Mouse (Mus musculus): ENCODE data around the gene Efr3b.
A peak's percentile ranks its signal among the peaks of the same experiment; 100 is the strongest.

Efr3b gene

GRCm38 (mm10) chr12:4036157-4036556 lies 2.6 kb downstream of the Efr3b start:
- DNase-seq, result no peak

DNA sequence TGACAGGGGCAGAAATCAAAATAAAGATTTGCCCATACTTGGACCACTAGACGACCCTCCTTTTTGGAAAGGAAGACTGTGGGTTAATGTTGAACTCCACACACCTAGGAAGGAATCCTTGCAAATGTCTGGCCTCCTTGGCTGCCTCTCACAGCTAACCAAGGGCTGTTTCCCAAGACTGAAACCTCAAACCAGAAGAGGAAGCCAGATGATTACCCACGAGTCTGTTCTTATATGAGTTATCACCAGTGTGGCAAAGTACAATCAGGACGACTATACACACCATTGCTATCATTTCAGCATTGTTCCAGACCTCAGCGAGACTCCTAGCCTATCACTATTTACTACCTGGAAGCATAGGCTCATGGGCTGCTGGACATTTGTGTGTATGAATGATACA lies 9.7 kb downstream of the Efr3b start:
- DNase-seq, result no peak

GRCm38 (mm10) chr12:4028516-4028915 lies 10.2 kb downstream of the Efr3b start:
- DNase-seq, result peak in 1 of 2 experiments; percentile 31

DNA sequence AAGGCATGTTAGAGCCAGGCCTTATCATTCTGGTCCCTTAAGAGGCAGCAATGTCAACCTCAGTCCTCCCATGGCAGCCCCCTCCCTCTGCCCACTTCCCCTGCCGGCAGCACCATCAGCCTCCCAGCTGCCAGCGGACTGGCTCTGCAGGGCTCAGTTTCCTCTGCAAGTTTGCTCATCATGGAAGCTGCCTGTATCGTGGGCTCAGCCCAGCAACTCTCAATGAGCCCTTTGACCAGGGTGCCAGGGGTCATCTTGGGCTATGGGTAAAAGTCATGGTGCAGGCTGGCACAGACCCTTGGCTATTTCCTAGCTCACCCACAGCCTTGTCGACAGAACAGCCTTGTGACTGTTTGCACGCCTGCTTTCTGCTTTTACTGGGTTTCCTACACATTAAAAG lies 14.4 kb downstream of the Efr3b start:
- DNase-seq, result no peak

DNA sequence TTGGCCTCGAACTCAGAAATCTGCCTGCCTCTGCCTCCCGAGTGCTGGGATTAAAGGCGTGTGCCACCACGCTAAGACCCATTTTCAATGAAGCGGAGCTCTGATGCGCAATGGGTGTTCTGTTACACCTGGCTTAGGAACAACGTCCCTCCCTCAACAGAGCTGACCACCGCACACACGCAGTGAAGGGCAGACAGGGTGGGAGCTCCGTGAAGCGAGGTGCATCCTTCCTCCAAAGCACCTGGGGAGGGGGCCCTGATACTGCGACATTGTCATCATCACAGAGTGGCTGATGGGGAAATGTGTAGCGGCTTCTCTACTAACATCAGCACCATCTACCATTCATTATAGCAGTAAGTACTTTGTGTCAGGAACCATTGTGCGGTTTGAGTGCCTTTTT lies 15.2 kb downstream of the Efr3b start:
- DNase-seq, result no peak

DNA sequence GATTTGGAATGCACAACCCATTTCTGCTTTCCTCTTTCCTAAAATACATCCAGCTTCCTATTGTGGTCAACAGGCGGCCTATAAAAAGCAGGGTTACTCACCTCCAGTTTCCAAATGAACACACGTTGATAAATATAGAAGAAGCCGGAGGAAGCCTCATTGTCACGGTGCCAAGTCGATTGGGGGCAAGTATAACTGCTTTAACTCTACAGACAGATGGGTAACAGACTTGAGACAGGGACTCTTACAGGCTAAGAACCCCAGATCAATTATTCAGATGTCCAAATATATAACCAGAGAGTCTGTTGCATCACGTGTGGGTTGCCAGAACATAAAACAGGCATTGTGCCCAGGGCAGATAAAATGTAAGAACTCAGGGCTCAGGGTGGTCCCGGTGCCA lies 15.9 kb downstream of the Efr3b start:
- peak; percentile 71 to 79 for DNase-seq

GRCm38 (mm10) chr12:4020505-4020904 lies 18.2 kb downstream of the Efr3b start:
- peak; percentile 31 to 54 for DNase-seq

DNA sequence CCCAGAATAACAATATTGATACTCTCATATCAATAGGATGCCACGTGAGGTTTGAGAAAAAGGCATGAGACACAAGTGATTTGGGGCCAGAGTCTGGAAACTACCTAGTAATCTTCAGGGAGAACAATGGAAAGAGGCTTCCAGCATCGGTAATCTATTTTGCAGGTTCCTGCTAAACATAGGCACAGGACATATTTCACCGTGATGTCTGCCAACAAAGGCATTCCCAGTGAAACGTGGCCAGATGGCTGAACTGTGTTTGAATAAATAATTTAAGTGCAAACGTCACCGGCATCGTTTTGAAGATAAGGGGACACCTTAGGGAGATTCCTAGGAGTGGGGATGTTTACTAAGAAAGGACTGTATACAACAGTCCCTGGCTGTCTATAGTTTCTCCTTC lies 22.4 kb downstream of the Efr3b start:
- DNase-seq, result peak; percentile 55 to 56

GRCm38 (mm10) chr12:4015741-4016140 lies 23.0 kb downstream of the Efr3b start:
- no peak for DNase-seq

- DNase-seq, result no peak
These were observed 23.5 kb downstream of the Efr3b start for GRCm38 (mm10) chr12:4015255-4015654.

DNA sequence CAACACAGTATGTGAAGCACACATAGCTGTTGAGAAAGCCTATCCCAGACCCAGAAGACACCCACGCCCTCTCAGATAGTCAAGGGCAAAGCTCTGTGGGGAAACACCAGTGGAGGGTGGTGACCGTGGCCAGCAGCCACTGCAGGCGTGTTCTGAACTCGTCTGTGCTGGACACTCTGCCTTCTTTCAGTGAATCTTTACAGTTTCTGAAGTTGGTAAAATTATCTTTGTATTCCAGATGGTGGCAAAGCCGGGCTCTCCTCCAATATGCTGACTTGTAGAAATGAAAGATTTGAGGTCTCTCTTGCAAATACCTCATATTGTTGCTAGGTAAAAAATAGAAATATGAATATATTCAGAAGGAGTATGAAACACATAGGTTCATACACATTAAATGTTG lies 27.0 kb downstream of the Efr3b start:
- no peak for DNase-seq

GRCm38 (mm10) chr12:4011301-4011700 lies 27.4 kb downstream of the Efr3b start:
- DNase-seq, result no peak

GRCm38 (mm10) chr12:4008731-4009130 lies 30.0 kb downstream of the Efr3b start:
- DNase-seq, result peak; percentile 91

DNA sequence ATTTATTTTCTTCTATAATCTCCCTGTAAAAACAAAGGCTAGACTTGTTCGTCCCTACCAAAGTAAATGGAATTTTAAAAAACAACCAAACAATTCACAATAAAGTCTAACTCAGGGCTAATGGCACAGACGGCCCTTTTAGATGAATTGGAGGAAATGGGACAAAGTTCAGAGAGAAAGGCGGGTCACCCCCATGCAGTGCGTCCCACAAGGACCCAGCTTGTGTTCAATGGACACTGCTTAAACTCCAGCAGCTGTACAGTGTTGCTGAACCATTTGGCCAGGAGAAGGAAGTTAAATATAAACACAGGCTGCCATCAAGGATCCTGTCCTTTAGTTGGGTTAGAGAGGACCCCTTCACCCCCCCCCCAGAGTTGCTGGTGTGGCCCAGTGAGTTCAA lies 30.9 kb downstream of the Efr3b start:
- no peak for DNase-seq

DNA sequence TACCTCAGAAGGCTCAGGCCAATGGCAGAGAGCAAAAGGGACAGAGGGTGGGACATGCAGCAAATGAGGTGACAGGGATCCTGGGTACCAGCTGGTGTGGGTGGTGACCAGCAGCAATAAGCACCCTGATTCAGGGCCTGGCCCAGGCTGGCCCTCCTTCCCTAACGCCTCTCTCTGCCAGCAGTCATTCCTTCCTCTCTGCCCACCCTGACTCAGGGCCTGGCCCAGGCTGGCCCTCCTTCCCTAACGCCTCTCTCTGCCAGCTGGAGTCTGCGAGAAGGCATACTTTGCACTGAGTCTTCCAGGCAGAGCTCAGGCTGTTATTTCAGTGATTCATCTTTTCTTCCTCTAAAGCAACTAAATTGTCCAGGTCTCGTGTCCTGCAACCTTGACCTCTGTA lies 31.5 kb downstream of the Efr3b start:
- DNase-seq, result peak; percentile 86 to 92

DNA sequence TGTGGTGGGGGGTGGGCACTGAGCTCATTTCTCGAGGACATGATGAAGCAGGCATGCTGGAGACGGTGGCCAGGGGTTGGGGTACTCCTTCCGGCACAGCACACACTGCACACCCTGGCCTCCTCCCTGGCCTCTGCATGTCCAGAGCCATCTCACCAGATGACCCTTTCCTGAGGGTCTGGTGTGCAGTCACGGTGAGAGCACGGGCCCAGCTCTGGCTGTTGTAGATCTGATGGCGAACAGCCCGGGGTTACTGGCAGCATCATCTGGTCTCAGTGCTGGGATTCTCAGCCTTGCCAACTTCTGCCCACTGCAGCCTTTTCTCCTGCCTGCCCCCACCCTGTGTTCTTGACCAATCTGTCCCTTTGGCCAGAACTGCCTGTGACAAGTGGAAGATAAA lies 32.6 kb downstream of the Efr3b start:
- peak; percentile 92 to 95 for DNase-seq

GRCm38 (mm10) chr12:4004648-4005047 lies 34.1 kb downstream of the Efr3b start:
- no peak for DNase-seq

- DNase-seq, result peak in 1 of 2 experiments; percentile 69
These were observed 38.3 kb downstream of the Efr3b start for GRCm38 (mm10) chr12:4000406-4000805.

DNA sequence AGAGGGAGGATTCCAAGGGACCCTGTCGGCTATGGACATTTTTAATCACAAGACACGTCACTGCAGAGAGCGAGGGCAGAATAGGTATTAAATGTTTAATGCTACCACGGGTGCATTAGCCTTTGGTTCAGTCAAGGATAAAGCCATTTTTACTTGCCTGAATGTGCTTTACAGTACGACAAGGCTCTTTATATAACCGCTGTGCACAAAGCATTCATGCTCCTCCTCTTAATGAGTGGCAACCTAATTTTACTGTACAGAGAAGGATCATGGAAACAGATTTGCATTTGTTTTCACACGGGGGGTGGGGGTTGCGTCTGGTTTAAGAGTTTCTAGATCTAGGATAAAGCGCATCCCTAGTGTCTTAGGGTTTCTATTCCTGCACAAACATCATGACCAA lies 42.0 kb downstream of the Efr3b start:
- DNase-seq, result no peak

DNA sequence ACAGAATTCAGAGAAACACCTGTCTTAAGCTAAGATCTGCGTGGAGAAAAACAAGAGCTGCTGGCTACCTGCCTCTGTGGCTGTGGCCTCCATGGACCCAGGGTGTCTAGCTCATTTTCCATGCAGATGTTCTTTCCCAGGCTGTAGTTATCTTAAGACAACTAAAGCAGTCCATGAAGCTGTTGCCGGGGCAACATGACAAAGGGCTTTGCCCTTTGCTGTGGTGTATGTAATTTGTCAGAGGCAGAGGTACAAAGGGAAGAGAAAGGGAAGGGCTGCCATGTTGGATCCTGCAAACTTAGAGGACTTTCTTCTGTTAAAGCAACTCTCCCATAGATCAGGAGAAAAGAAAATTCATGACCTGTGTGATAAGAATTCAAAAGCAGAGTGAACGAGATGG lies 47.7 kb downstream of the Efr3b start:
- no peak for DNase-seq

- no peak for DNase-seq
These were observed 48.8 kb downstream of the Efr3b start for GRCm38 (mm10) chr12:3989943-3990342.

DNA sequence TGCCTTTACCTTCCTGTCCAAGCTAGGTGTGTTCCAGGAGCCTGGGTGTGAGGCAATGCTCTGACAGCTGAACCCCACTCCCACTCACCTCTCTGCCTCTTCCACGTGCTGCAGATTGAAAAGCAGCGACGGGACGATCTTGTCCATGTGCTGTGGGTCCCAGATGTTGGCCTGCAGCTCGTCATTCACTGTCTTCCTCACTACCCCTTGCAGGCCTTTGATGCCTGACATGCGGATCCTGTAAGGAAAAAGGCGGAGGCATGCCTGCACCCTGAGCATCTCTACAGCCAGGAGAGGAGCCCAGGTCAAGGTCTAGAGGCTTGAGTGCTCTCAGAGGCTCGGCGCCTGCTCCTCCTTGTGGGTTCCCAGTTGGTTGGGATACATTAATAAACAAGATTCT lies 54.3 kb downstream of the Efr3b start:
- DNase-seq, result no peak

GRCm38 (mm10) chr12:3983736-3984135 lies 55.0 kb downstream of the Efr3b start:
- DNase-seq, result peak; percentile 91 to 96

DNA sequence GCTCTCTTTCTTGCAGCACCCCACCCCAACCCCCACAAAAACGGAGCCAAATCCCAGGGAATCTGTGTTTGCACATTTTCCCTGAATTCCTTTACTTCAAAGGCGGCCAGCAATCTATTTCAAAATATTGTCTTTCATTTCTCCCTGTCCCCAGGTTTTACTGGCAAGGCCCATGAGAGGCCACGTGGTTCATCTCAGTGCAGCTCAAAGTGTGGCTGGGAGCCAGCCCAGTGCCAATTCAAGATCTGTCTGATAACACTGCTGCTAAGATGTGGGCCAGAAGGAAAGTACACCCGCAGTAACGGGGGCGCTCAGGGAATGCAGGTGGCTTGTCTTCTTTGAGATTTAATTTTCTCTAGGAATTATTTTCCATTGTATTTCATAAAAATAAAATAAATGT lies 56.5 kb downstream of the Efr3b start:
- peak; percentile 87 to 88 for DNase-seq

DNA sequence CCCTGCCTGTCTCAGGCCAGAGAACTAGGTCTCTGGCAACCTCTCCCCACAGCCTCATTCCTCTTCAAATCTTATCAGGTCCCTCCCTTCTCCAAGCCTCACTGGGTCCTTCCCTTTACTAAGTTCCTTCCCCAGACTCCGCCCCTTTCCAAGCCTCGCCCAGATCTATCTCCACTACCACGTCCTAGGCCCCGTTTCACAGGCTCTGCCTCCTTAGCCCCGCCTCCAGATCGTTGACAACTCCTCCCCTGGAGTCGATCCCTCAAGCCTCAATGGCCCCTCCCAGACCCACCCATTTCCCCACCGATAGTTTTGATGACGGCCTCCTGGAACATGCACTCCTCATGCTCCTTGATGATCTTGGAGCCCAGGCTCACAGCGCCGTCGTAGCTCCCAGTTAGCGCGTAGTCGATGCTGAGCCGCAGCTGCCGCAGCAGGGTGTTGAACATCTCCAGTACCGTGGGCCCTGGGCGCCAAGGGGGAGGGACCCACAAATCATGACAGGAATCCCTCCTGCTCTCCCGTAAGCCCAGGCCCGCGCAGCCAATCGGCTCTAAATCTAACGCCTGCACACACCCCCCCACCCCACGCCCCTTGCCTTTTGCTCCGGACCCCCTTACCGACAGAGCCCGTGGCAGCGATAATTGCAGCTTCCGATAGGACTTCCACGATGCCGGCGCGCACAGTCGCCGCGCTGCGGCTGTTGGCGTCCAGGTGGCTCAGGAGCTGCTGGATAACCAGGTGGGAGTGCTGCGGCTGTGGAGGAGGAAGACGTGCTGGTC lies 57.2 kb downstream of the Efr3b start:
- peak; percentile 81 to 84 for DNase-seq

Data from cerebellum, postnatal 10 days (tissue).